Mouse (Mus musculus): Measurements from ENCODE around the gene Hipk3. TPM values are rescaled to one million over a fixed set of nuclear protein-coding genes. Genes with fewer than 3 reads are reported as not detected.

The Hipk3 gene
- total RNA-seq, 2 experiments from 2014 or later = 200 to 217 TPM

DNA sequence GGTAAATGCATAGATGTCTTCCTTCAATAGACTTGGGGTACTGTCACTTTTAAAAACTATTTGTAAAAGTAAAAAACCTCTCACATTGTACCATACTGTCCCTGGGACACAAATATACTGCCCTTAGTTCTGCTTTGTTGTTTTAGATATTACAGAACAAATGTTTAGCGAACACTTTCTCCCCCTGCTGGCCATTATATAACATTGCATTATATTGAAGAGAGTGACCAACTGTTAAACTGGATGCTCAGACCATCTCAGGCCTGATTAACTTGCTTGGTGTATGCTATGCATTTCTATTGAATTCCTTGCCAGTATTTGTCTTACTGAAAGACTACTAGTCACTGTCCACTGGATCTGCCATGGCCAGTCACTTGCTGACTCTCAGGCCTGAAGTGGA is 72.0 kb downstream of the Hipk3 start:
- DNase-seq = no peak
- intact Hi-C loops (cut with DNase I) = loop anchor here (2.0 to 10.0 kb wide), 3 partner anchors 90 to 387 kb away; no protein-coding TSS in a partner anchor

DNA sequence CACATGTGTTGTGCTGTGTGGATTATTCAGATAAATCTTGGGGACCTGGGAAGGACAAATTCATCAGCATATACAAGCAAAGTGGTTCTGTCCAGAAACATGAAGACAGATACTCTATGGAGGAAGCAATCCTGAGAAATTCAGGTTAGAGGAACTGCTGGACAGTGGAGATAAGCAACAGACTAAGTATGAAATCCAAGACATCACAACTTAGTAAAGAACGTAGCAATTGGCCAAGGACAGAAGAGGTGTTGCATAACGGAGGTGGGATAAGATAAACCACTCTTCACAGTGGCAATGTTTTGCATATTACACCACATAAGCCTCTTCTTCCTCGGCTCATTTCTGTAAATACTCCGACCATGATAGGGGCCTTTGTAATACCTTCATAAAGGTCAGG is 73.4 kb downstream of the Hipk3 start:
- intact Hi-C loops (cut with DNase I) = loop anchor here (5.0 to 10.0 kb wide), 2 partner anchors 89 to 386 kb away; no protein-coding TSS in a partner anchor
- DNase-seq = no peak

DNA sequence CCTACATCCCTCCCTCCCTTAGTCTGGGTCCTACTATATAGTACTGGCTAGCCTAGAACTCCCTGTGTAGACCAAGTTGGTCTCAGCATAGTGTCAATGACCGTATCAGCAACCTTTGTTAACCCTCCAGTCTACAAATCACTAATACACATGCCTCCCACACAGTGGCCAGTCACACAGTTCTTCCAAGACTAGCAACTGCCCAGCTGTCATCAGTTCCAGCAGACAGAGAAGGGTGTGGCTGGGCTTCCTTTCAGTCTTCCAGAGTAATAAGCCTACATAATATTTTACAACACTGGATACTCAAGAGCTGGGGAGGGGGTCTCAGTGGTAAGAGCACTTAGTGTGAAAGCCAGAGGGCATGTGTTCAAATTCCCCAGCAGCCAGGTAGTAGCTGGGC is 74.2 kb downstream of the Hipk3 start:
- intact Hi-C loops (cut with DNase I) = loop anchor here (5.0 to 10.0 kb wide), 2 partner anchors 88 to 385 kb away; no protein-coding TSS in a partner anchor
- DNase-seq = no peak

DNA sequence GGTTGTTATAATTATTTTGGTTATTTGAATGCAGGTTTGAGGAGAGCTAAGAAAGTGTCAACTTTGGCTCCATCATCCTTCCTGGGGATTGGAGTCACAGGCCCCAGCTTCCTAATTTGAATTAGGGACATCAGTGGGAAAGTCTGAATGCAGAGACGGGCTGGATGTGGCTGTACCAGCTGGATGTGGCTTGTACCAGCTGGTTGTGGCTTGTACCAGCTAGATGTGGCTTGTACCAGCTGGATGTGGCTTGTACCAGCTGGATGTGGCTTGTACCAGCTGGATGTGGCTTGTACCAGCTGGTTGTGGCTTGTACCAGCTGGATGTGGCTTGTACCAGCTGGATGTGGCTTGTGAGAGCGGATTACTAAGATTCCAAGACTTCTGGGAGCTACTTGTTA is 74.8 kb downstream of the Hipk3 start:
- DNase-seq = no peak
- intact Hi-C loops (cut with DNase I) = no loop called here

DNA sequence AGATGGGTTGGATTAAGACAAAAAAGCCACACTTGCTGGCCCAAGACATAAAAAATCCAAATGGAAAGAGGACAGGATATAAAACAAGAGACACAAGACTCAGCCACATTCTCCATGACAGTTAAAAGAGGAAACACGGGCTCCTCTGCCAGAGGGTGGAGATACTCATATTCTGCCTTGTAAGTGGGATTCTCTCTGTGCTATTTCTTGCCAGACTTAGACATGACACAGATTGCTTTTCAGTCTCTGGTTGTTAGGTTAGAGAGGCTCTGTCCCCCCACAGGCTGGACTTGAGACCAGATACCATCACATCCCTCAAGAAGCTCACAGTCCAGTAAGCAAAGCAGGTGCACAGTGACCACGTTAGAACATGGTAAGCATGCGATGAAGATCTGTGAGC is 81.2 kb downstream of the Hipk3 start:
- no peak for DNase-seq
- intact Hi-C loops (cut with DNase I) = no loop called here

DNA sequence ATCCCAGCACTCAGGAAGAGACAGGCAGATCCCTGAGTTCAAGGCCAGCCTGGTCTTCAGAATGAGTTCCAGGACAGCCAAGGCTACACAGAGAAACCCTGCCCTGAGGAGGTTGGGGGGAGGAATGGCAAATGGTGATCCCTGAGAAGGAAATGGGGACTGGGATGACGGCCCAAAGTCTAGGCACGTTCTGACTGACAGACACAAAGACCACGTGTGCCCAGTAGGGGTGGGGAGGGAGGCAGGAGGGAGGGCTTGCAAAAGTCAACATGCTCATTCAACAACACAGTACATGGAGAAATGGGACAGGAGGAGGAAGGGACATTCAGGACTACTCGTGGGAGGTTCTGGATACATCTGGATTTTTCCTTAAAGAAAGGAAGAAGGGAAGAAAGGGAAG is 81.8 kb downstream of the Hipk3 start:
- intact Hi-C loops (cut with DNase I) = no loop called here
- DNase-seq = no peak

DNA sequence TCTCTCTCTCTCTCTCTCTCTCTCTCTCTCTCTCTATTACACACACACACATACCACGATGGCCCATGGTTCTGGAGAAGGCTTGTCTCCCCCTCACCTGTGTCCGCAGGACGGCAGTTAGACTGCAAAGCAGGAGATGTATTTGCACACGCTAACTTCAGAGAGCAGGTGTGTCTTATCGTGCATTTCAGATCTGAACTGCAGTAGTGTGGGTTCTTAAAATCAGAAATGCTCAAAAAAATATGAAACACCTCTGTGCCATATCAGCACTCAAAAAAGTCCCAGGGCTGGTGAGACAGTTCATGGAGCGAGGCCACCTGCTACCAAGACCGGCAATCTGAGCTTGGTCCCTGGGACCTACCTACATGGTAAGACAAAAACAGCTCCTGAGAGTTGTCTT is 82.4 kb downstream of the Hipk3 start:
- no peak for DNase-seq
- intact Hi-C loops (cut with DNase I) = no loop called here

DNA sequence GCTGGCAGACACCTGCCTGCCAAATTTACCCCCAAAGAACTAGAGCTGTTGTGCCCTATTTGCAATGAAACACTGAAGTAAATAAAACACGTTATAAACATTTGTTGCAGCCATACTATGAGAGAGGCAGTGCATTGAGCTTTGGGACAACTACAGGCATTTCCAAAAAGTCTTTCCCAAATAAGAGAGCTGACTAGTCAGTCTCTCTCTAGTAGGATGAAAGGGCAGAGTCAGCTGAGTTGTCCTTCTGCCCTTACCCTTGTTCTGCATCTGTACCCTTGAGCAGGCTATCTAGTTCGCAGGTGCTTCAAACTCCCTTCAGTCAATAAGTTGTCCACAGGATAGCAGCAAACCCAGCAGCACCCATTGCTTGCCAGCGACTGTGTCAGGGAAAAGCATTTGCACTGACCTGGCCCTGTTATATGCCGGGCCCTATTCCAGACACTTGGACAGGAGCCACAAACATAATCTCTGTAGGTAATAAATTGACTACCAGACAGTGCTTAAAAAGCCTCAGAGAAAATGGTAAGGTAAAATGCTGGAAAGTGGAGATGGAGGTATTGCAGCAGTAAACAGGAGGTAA is 83.2 kb downstream of the Hipk3 start, which contains the start of gene D430041D05Rik:
TSS of gene D430041D05Rik (minus strand) at position 51 of the 583 bp plus-strand sequence.
- intact Hi-C loops (cut with DNase I) = no loop called here
- DNase-seq = no peak

DNA sequence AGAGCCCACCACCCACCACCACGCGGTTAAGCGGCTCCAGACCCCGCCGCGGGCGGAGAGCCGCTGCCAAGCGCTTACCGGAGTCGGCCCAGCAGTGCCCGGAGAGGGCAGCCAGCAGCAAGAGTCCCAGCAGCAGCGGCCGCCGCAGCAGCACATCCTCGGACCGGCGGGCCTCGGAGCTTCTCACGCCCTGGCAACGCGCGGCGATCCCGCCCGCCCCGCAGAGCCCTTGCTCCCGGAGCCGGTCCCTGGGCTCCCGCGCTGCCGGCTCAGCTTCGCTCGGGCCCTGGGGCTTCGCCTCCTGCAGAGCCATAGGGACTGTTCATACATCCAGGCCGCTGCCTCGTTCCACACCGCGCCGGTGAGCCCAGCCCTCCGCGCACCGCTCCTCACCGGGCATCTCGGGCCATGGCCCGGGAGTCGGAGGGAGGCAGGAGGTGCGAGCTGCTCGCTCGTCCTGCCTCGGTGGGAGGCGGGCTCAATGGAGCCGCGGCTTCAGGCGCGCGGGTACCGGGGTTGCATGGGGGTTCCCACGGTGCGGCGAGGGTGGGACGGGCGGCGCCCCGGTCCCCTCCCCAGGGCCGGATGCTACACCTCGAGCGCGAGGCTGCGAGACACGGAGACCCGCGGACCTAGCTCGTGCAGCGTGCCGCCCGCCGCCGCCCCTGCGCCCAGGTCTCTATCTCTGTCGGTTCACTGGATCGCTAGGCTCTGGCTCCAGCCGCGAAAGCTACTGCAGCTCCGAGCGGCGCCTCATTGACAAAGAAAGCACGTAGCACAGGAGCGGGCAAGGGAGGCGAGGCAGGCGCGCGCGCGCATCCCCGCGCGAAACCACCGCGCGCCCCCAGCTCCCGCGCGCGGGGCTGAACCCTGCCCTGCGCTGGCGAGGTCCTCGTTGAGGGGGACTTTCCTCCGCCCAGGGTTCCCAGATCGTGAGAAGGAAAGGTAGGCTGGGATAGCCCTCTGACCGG is 84.1 kb downstream of the Hipk3 start:
- no peak for DNase-seq
- intact Hi-C loops (cut with DNase I) = no loop called here

DNA sequence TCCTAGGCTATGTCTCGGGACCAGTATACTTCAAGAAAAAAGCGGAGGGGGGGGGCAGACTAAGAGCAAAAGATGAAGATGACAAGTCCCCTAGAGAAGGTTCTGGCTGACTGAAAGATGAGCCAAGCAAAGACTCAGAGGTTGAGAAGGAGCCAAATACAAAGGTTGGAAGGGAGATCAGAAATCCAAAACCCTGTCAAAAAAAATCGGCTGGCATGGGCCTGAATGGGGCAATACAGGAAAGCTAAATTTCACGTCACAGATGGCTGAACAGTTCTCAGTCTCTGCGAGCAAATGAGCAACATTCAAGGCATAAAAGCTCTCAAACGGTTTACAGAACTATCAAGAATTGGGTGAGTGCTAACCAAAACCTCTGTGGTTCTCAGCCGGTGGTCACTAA is 85.9 kb downstream of the Hipk3 start:
- no peak for DNase-seq
- intact Hi-C loops (cut with DNase I) = no loop called here

DNA sequence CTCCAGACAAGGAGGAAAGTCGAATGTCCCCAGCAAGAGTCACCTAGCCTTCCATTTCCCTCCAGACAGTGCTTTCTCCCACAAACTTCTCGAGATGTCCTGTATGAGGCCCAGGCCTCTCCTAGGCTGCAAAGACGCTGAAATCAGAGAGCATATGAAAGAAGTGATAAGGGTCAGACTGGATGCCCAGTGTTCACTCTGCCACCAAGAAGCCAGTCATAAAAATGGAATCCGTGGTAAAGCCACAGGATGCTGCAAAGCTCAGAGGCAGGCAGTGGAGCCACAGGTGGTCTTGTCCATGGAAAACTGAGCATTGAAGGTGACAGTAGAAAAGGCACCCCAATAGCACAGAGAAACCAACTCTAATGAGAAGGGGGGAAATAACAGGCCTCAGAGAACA is 86.3 kb downstream of the Hipk3 start:
- no peak for DNase-seq
- intact Hi-C loops (cut with DNase I) = no loop called here

DNA sequence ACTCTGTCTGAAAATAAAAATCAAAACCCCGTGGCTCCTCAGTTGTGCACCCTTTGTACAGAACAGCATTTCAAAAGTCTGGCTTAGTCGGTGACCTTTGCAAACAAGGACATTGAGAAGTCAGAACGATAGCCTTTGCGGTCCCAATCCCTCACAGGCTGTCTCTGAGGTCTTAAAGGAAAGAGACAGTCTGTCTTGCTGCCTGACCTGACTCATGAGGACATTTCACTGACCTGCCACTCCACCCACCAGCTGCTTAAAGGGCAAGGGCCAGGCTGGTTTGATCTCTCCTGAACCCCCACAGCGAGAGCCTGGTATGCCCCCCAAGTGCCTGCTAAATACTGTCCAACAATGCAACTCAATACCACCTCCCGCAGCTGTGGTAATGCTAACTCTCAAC is 90.2 kb downstream of the Hipk3 start:
- DNase-seq = no peak
- intact Hi-C loops (cut with DNase I) = no loop called here

DNA sequence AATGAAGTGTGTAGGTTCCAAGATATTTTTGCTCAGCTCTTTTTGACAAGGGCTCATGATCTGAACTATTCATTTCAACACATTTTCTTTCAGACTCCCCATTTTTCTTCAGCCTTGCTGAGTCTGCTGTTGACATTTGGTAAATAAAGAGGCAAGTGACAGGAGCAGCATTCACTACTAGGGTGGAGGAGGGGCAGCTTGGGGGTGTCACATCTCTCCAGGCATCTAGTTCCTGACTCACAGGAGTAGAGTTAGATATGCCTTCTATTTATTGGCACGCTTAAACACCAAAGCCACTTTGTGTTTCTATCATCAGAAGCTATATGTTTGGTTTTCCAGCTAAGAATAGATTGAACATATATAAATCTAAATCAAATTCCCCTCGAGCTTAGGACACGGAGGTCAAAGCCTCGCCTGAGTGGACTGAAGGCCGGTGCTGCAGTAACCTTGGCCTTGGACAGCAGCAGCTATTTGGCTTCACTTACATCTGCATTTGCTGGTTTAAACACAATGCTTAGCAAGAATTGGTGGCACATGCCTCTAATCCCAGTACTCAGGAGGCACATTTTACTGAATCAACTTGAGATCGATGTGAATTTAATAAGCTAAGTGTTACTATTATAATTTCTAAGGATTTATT is 95.5 kb downstream of the Hipk3 start:
- DNase-seq = no peak
- intact Hi-C loops (cut with DNase I) = no loop called here

DNA sequence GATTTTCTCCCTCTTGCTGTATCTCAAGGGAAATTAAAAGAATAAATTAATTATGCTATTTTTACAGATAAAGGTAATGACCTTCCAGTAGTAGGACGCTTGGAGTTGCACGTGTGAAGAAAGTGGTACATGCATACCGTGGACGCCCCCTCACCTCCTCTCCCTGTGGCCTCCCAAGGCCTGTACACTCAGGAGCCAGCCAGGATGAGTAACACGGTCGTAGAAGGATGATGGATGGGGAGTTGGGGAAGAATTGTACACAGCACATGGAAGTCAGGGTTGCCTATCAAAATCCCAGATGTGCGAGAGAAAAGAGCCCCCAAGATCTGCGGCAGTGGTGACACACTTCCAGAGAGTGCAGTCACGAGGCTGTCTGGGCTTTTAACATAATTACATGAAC is 98.3 kb downstream of the Hipk3 start:
- DNase-seq = no peak
- intact Hi-C loops (cut with DNase I) = no loop called here

DNA sequence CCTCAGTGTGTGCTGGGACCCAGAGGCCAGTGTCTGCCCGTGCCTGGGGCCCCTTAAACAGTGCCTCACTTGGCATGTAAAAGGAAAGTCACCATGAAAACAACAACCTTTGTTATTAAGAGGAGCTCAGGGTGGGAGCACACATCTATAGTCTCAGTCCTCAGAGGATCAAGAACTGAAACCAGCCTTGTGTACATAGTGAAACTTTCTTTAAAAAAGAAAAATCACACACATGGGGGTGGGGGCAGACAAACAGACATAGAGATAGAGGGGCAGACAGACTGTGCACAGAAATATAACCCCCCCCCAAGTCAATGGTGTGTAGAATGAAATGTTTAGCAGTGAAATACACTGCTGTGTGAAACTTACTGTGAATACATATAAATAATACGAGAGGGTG is 99.5 kb downstream of the Hipk3 start:
- intact Hi-C loops (cut with DNase I) = no loop called here
- no peak for DNase-seq

DNA sequence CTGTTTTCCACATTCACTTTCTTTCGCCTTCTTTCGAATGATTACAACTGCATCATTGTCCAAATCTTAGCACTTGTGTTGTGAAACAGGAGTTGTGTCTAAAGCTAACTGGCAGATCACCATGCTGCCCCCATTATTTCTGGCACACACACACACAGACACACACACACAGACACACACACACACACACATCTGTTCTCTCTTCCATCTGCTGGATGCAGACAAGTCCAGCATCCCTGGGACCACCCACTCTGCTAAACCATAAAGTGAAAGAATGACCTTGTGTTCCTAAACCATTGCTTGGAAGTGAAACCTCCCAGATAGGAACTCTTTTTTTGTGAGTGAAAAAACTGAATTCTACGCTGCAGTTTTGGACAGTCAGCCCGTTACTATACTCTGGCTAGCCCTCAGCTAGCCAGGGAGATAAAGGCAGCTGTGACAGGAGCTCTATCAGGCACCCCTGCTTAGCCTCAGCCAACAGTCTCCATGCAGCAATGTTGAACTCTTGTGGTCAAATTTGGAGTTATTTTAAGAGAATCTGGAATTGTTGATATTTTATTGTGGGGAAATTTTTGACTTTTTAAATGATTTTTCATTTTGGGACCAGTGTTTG is 101.4 kb downstream of the Hipk3 start:
- intact Hi-C loops (cut with DNase I) = no loop called here
- no peak for DNase-seq

DNA sequence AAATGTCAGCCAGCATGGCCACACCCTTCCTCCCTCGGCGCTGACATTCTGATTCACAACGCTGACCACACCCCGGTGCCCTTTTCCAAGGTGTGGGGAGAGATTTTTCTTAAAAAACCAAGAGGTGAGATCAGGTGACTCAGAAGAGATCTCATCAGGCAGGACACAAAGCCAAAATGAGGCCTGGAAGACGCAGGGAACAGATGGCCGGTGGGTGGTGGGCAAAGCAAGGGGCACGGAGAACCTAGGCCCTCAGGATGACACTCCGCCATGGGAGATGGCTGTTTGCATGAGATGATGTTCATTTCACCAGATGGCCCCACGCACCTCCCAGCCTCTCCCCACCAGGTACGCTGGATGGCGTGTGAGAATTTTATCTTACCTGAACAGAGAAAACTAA is 105.0 kb downstream of the Hipk3 start:
- no peak for DNase-seq
- intact Hi-C loops (cut with DNase I) = no loop called here

DNA sequence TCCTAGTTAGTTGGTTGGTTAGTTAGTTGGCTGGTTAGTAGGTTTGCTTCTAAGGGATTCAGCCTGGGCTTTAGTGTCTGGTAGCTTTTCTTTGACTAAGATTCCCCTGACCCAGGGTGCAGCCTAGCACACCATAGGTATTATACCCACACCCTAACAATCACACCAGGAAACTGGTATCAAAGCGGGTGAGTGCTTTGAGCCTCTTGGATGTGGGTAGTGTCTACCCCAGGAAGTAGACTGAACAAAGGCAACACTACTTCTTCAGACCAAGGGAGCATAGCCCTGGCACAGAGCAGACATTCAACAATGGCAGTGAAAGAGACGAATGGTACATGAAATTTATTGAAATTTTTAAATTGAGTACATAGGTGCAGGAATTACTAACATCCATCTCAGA is 108.3 kb downstream of the Hipk3 start:
- intact Hi-C loops (cut with DNase I) = no loop called here
- no peak for DNase-seq

DNA sequence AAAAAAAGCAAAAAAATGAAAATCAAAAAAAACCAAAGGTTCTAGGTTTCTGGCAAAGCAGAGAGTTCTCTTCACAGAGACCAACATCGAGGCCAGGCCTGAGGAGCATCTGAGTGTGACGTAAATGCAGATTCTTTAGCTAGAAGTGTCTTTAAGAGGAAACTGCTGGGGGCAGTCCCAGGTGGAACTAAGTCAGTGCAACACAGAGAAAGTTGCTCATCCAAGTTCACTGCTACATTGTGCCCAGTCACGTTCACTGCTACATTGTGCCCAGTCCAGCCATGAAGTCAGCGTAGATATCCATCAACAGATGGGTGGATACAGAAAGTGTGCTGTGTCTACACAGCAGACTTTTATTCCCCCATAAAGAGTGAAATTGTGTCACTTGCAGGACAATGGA is 110.7 kb downstream of the Hipk3 start:
- no peak for DNase-seq
- intact Hi-C loops (cut with DNase I) = no loop called here

DNA sequence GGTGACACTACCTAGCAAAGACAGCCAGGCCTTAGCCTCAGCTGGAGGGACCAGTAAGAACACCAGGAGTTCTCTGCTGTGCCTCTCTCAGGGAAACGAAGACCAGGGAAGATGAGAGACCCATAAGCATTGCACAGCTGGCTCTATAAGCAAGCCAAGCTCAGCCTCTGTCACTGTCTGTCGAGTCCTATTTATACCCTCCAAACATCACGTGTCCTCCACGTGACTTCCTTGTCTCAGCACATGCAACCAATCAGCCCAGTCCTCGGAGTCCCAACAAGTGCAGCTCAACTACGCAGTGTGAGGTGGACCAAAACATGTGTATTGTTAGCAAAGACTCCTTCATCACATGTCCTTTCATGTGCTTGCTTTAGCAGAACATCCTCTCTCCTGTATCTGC is 111.4 kb downstream of the Hipk3 start:
- no peak for DNase-seq
- intact Hi-C loops (cut with DNase I) = no loop called here

DNA sequence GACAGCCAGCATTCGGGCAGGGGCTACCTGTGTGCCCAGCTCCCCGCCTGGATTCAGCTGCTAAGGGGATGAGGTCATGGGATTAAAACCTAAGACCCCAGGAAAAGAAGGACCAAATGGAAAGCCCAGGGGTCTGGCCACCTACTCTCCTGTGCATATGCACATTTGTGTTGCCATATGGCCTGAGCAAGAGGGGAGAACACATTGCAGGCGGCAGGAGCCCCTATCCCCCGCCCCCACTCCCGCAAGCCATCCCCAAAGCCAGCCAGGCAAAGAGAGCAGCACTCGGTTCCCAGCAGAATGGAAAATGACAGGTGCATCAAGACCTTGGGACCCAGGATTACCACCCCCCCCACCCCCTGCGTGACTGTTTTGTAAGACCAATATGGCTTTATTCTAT is 114.9 kb downstream of the Hipk3 start:
- DNase-seq = no peak
- intact Hi-C loops (cut with DNase I) = no loop called here

Data from gastrocnemius, postnatal 36 days (tissue).